Mouse (Mus musculus) heart, embryonic 11.5 days (tissue): ENCODE results near the gene Olfr24. TPM values are rescaled to one million over a fixed set of nuclear protein-coding genes. Genes with fewer than 3 reads are reported as not detected.

ENCODE experiments used
- ATAC-seq: fragments of 200-750 bp; cut with Nextera tagmentation; replicated peaks from 2 replicates; pipeline ENCODE4 v1.8.0; 2017; ENCODE audit warnings: moderate library complexity; ENCODE audit not compliant: insufficient number of reproducible peaks, low FRiP score, low TSS enrichment
- H3K27ac ChIP-seq: fragments of 300-500 bp; sonication (generic); 2 replicates; pipeline ENCODE4 v1.5.1; 2014; ENCODE audit warnings: mild to moderate bottlenecking, low read depth, low read length
- H3K27me3 ChIP-seq: fragments of 300-500 bp; sonication (generic); 2 replicates; pipeline ENCODE4 v1.6.1; 2014; ENCODE audit warnings: mild to moderate bottlenecking, low read length, mixed read lengths; ENCODE audit not compliant: control insufficient read depth, insufficient read depth
- H3K36me3 ChIP-seq: fragments of 300-500 bp; sonication (generic); 2 replicates; pipeline ENCODE4 v1.6.1; 2014; ENCODE audit warnings: mild to moderate bottlenecking, low read length, moderate library complexity, mixed read lengths; ENCODE audit not compliant: control insufficient read depth, insufficient read depth
- H3K4me1 ChIP-seq: fragments of 300-500 bp; sonication (generic); 2 replicates; pipeline ENCODE4 v1.6.1; 2014; ENCODE audit warnings: low read length; ENCODE audit not compliant: control insufficient read depth, insufficient read depth
- H3K4me2 ChIP-seq: fragments of 300-500 bp; sonication (generic); 2 replicates; pipeline ENCODE4 v1.6.1; 2014; ENCODE audit warnings: mild to moderate bottlenecking, moderate library complexity
- H3K4me3 ChIP-seq: fragments of 300-500 bp; sonication (generic); 2 replicates; pipeline ENCODE4 v1.5.1; 2014; ENCODE audit warnings: low read depth, low read length
- H3K9ac ChIP-seq: fragments of 300-500 bp; sonication (generic); 2 replicates; pipeline ENCODE4 v1.6.1; 2014; ENCODE audit warnings: mild to moderate bottlenecking, low read depth, low read length, moderate library complexity
- H3K9me3 ChIP-seq: fragments of 300-500 bp; sonication (generic); replicated peaks from 2 replicates; pipeline ENCODE4 v1.6.1; 2016; ENCODE audit warnings: low read length; ENCODE audit not compliant: control insufficient read depth
- WGBS: fragments of 180-500 bp; shearing (Covaris S2); extraction: QIAGEN DNeasy Blood & Tissue Kit; methylation state at CpG from one replicate; pipeline ENCODE4 v1.1.7; 2014; ENCODE audit not compliant: insufficient replicate concordance; 5-methylcytosine and 5-hydroxymethylcytosine counted together
- polyA plus RNA-seq: library from polyadenylated mRNA; unstranded; fragments of >200 nt; fragmentation: Nextera tagmentation; extraction: Ambion mirVana; gene quantifications from 2 replicates; pipeline ENCODE4 v1.2.1, GENCODE M21; 2014

Gene Olfr24
- polyA plus RNA-seq, 1 experiment from 2014 or later, result not detected

- Histone ChIP-seq H3K9ac (no peak overlapping the region), H3K27me3 (no peaks in the 10 kb centered on the region), H3K4me2 (no peak overlapping the region), H3K27ac (no peak overlapping the region), H3K4me1 (no peaks in the 10 kb centered on the region), H3K9me3 (no peaks in the 10 kb centered on the region), H3K4me3 (no peak overlapping the region), H3K36me3 (no peaks in the 10 kb centered on the region)
- 44% methylated on average over 2 of the region's 2 CpGs for WGBS
- no peak for ATAC-seq
These were observed 42.8 kb downstream of the Olfr24 start for GRCm38 (mm10) chr9:18721011-18721410.

- Histone ChIP-seq H3K4me2 (no peak overlapping the region), H3K27me3 (no peaks in the 10 kb centered on the region), H3K4me3 (no peak overlapping the region), H3K36me3 (no peaks in the 10 kb centered on the region), H3K27ac (no peak overlapping the region), H3K9me3 (no peaks in the 10 kb centered on the region), H3K9ac (no peak overlapping the region), H3K4me1 (no peaks in the 10 kb centered on the region)
- no peak for ATAC-seq
These were observed 58.2 kb downstream of the Olfr24 start for GRCm38 (mm10) chr9:18705628-18706027.

Other genes starting within 250 kb of the Olfr24 start
- gene Muc16, start 89.5 kb downstream of the Olfr24 start, polyA plus RNA-seq, result 1.0 and 2.4 TPM in 2 replicates
- not detected in 2 replicates for gene Olfr828, start 55.5 kb upstream of the Olfr24 start, polyA plus RNA-seq
- gene Olfr829, start 90.9 kb upstream of the Olfr24 start, polyA plus RNA-seq, result not detected in 2 replicates
- not detected in 2 replicates for gene Olfr830, start 110.7 kb upstream of the Olfr24 start, polyA plus RNA-seq
- not detected in 2 replicates for gene Olfr832, start 173.1 kb upstream of the Olfr24 start, polyA plus RNA-seq
- gene Olfr834, start 224.0 kb upstream of the Olfr24 start, polyA plus RNA-seq, result not detected in 2 replicates